Mouse (Mus musculus): Measurements from ENCODE around the gene Trmt11.

Trmt11 gene

DNA sequence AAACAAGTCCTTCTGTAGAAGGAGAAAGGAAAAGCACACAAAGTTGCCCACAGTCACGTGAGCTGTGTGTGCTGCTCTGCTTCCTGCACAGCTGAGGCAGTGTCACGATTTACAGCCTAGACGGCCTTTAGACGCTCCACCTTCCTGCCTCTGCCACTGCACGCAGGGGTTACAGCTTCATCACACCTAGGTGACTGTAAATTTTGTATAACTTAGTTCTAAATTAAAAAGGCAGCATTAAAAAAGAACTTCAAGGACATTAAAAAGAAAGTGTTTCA, 62.1 kb downstream of the Trmt11 start:
- 79% methylated on average over 5 of the region's 5 CpGs for WGBS

DNA sequence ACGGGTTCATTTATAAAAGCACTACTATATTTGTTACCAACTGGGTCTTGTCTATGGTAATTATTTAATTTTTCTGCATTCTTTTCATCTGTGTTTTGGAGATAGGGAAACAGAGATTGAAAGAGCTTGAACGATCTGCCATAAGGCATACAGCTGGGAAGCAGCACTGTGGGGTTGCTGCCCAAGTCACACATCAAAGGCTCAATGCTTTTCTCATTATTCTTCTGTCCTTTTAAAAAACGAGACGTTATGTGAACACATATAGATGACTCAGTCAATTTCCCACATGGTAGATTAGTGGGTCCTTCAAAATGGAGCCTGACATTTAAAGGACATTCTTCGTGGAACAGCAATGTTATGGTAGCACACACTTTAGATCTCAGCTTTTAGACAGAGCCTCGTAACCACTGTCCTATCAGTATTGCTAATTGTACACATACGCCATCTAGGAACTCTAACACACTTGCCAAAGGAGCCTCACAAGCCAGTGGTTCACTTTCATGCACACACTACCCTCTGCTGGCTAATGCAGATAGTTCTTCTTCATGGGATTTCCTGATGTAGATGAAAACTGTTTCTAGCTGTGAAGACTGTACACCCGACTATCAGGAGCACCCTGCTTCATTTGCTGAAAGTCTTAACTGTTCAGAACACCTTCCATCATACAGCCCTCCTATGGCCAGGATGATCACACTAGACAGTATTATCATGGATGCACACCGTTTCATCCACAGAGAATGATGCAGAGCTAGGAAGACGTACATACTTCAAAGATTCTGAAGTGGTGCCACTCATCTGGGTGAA, 62.6 kb downstream of the Trmt11 start:
- 50% methylated on average over 10 of the region's 10 CpGs for WGBS

DNA sequence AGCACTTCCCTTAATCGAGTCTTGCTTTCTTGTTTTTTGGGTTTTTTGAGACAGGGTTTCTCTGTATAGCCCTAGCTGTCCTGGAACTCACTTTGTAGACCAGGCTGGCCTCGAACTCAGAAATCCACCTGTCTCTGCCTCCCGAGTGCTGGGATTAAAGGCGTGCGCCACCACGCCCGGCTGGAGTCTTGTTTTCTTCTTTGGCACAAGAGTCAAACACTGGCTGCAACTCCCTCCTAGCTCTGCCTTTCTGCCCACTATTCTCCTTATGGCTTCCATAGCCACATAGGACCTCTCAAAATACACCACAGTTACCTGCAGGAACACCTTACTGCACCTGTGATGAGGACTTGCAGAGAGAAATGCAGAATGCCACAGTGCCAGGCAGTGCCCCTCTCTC, 64.6 kb downstream of the Trmt11 start:
- 97% methylated on average over 7 of the region's 7 CpGs for WGBS

DNA sequence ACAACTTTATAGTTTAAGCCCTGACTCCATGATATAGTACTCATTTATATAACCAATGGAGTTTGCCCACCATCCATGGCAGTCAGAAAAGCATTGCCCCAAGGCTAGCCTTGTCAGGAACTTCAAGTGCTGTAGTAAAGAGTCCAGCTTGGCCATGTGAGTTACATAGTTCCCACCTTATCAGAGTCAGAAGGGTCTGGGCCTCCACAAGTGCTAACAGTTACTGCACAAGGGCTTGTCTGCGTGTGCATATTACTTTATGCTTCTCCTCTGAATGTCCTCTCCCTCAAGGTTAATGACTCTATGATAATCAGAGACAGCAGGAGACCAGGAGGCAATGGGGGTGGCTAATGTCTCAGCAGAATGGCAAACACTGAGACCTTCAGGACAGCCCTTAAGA, 73.4 kb downstream of the Trmt11 start:
- 95% methylated on average over 1 of the region's 1 CpGs for WGBS

DNA sequence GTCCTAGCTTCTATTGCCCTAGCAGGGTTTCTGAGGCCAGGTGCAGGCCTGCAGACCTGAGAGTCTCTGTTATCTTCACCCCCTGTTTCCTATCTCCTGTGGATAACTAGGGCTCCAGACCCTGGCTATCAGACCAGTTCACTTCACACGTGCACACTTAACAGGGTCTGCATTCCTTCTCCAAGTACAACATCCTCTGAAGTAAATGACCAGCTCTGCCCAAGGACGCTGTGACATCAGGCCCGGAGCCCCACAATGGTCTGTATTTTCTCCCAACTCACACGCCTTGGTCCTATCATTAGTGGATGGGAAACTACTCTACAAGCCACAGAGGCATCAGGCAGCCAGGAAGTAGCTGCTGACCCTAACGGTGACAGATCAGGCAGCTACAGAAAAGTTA, 81.4 kb downstream of the Trmt11 start:
- WGBS, result 91% methylated on average over 5 of the region's 5 CpGs

DNA sequence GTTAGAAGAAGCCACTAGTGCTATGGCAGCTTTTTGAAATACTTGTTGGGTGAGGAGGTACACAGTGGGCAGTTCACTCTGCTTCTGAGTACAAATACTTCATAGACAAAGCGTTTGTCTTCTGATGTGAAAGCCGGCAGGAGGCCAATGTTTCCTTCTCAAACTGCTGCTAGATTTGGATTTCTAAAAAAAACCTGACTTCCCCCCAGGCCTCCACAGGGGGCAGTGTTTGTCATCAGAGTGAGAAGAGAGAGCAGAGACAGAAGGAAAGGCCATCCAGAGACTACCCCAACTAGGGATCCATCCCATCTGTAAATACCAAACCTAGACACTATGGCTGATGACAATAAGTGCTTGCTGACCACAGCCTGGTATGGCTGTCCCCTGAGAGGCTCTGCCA, 83.3 kb downstream of the Trmt11 start:
- WGBS, result 23% methylated on average over 2 of the region's 2 CpGs

DNA sequence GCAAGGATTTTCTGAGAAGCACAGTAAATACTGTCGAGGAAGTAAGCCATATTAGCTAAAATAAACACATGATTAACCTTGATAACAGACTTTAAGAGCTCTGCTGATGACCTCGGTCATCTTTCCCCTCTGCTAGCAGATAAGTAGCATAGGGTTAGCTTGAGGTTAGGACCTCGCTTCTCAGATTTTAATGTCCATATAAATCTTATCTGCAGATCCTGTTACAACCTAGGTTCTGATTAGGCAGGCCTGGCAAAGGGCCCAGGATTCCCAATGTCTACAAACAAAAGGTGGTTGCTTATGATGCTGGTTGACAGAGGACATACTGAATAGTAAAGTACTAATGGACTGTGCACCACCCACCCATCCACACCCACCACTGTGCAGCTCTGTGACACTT, 83.8 kb downstream of the Trmt11 start:
- 82% methylated on average over 3 of the region's 3 CpGs for WGBS

DNA sequence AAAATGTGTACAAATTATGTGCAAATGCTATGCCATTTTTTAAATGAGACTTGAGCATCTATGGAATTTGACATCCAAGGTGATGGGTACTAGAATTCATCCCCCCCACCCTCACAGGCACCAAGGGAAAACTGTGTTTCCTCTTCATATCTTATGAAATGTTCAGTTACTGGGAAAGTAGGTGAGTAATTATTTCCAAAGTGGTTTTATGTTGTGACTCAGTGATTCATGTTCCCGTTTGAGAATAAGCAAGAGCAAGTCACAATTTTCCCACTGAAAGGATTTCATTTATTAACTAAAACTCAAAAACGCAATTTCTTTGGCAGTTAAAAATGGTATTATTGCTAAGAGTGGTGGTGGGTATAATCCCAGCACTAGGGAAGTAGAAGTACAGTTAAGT, 95.8 kb downstream of the Trmt11 start:
- 74% methylated on average over 2 of the region's 2 CpGs for WGBS

DNA sequence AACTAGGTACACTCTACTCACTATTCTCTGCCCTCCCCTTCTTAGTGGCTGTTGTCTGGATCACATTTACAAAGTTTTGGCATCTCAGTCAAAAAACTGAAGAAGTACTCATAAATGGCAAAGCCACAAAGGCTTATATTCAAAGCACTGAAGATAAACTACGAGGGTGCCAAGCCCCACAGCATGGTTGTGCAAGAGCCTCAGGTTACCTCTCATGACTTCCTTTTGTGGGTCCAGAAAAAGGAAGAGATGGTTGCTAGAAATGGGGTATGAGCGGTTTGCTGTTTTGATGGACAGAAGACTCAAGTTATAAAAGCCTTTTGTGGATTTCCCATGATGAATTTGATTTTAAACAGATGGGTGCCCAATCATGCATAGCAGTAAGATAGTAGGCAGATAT, 97.4 kb downstream of the Trmt11 start:
- WGBS, result 80% methylated on average over 2 of the region's 2 CpGs

DNA sequence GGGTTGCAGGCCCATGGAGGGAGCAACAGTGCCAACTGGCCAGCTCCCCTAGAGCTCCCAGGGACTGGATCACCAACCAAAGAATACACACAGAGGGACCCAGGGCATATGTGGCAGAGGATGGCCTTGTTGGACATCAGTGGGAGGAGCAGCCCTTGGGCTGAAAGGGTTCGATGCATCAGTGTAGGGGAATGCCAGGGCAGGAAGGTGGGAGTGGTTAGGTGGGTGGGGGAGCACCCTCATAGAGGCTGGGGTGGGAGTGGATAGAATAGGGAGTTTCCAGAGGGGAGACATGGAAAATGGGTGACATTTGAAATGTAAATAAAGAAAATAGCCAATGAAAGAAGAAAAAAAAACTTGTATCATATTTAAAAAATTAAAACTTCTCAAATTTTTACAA, 97.8 kb downstream of the Trmt11 start:
- 92% methylated on average over 1 of the region's 1 CpGs for WGBS

DNA sequence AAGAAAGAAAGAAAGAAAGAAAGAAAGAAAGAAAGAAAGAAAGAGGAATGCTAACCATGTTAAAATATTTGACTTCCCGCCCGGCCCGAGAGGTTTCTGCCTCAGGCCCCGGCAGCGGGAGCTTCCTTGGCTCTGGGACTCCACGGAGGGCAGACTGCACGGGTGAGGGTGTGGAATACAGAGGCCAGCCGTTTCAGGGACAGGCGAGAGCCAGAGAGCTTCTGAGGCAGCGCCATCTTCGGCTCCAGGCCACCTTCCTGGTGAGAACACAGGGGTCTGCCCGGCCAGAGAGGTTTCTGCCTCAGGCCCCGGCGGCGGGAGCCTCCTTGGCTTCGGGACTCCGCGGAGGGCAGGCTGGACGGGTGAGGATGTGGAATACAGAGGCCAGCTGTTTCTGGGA, 102.3 kb downstream of the Trmt11 start:
- WGBS, result 85% methylated on average over 19 of the region's 19 CpGs
